Mouse (Mus musculus) bone marrow macrophage, adult 2 months (primary cell): ENCODE data around the gene Ahnak. TPM values are rescaled to one million over a fixed set of nuclear protein-coding genes. Genes with fewer than 3 reads are reported as not detected.
"Not testable (repeated sequence)": the region's sequence is repeated elsewhere in the genome, so short reads cannot be mapped to it uniquely, and the experiment has no call there.

Source experiments
- H3K27ac ChIP-seq: 2 replicates; pipeline ENCODE4 v1.5.1; 2012; ENCODE audit warnings: low read depth, low read length; ENCODE audit not compliant: insufficient read depth
- H3K4me1 ChIP-seq: 2 replicates; pipeline ENCODE4 v1.6.1; 2012; ENCODE audit warnings: low read length; ENCODE audit not compliant: control insufficient read depth, insufficient read depth
- H3K4me3 ChIP-seq: 2 replicates; pipeline ENCODE4 v1.5.1; 2012; ENCODE audit warnings: mild to moderate bottlenecking, low read length, moderate library complexity; ENCODE audit not compliant: insufficient read depth
- CTCF ChIP-seq: IDR thresholded peaks from 2 replicates; pipeline ENCODE4 v1.5.1; 2012; ENCODE audit warnings: low read depth, mild to moderate bottlenecking, low read length, moderate library complexity
- POLR2A ChIP-seq: IDR thresholded peaks from 2 replicates; pipeline ENCODE4 v1.6.1; 2012; ENCODE audit warnings: mild to moderate bottlenecking, low read depth, low read length, borderline replicate concordance
- polyA plus RNA-seq: library from polyadenylated mRNA; stranded (reverse); fragments of >200 nt; gene quantifications from 2 replicates; pipeline ENCODE4 v1.2.4, GENCODE M21; 2012; ENCODE audit not compliant: missing spikeins, insufficient read depth, insufficient read length

Ahnak gene
- polyA plus RNA-seq, 1 experiment, result 513 TPM

DNA sequence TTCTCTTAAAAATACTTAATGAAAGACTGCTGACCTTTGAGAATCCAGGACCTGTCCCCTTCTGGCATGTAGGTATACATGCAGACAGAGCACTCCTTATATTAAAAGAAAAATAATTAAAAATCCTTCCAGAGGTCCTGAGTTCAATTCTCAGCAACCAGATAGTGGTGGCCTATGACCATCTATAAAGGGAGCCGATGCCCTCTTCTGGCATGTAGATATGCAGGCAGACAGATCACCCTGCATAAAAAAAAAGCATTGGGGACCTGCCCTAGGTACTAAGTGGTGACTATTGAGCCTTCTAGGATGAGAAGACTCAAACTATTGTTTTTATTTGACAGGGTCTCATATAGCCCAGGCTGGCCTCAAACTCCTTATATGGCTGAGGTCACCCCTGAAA, 119.5 kb downstream of the Ahnak start:
- no peak overlapping the region for H3K27ac ChIP-seq
- TF ChIP-seq POLR2A, result no peak
- no peak for TF ChIP-seq CTCF

DNA sequence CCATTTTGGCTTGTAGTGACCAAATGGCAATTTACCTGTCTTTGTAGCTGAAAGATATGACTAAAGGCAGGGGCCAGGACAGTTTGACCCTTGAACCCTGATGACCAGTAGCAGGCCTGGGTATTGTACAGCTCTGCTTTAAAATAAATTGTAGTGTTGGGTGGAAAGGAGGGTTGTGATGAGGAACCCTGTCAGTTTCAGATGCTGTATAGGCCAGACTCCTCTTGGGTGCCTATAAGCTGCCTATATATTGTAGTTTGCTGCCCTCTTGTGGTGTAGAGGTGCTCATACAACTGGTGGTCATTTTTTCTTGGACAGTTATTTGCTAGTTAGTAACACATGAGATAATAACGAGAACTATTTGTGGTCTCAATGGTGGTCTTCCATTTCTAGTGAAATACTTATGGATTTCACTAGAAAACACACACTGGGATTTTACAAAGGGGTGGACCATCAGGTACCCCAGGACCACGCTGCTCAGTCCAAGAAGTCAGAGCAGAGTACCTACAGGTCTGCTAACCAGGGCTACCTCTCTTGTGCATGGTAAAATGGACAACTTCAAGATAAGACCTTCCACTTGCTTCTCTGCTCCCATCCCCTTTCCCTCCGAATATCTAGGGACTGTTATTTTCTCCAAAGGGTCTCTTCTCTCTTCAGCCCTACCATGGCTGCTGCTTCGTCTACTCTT, 121.2 kb downstream of the Ahnak start:
- TF ChIP-seq CTCF (no peak), POLR2A (no peak)
- Histone ChIP-seq H3K4me3 (no peak overlapping the region), H3K27ac (no peak overlapping the region), H3K4me1 (peaks cover 5% of the 10 kb centered on the region)

More for the DNA sequence above, 119.5 kb downstream of the Ahnak start:
- Histone ChIP-seq H3K4me3 (no peak overlapping the region), H3K4me1 (peaks cover 5% of the 10 kb centered on the region)

DNA sequence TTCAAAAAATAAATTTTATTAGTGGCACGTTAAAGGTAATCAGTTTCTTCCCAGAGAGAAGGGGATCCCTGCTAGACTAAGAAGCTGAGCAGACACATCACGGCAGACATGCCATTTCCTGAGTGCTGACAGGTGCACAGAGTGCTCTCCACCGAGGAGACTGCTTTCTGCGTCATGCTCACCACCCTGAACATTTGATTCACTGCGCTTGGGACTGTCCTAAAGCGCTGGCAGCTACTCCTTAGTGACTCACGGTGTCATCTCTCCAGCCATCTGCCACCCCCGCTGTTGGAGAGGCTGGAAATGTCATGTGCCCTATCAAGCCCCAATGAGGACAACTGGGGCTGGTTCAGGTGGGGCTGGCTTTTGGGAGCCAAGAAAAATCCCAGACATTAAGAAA, 123.0 kb downstream of the Ahnak start:
- no peak for TF ChIP-seq CTCF
- no peak for TF ChIP-seq POLR2A
- H3K4me1 ChIP-seq, result peaks cover 5% of the 10 kb centered on the region
- H3K27ac ChIP-seq, result no peak overlapping the region
- H3K4me3 ChIP-seq, result no peak overlapping the region

DNA sequence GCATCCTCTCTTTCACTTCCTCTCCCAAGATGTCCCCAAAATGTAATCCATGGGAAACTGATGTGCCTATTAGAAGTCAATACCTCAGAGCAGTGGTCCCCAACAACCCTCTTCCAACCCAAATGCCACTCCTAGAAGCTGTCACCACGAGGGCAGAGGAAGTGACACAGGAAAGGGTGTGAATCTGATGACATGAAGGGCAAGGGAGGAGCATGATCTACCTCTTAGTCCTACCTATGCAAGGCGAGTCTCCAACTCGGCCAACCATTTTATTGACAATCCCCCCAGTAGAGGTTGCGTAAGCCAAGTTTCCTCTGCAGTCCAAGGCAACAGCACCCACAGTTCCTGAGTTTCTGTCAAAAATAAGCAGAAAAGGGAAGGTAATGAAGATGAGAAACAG, 127.2 kb downstream of the Ahnak start:
- Histone ChIP-seq H3K27ac (no peak overlapping the region), H3K4me1 (no peaks in the 10 kb centered on the region), H3K4me3 (no peak overlapping the region)
- TF ChIP-seq CTCF (no peak), POLR2A (no peak)

DNA sequence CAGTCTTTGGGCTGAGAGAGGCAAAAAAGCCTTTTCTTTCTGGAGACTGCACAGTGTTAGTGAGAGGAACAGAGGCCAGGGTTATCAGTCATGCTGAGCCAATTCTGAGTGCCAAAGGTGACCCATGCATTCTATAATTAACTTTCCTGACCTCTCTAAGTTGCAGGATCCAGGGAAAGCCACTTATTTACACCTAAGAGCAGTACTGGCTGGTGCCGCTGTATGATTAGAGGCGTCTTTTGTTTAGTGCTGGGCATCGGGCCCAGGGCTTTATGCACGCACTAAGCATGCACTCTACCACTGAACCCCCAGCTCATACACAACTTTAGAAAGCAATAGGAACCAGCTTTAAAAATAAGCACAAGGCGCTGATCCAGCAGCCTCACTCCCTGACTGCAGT, 128.2 kb downstream of the Ahnak start:
- Histone ChIP-seq H3K4me3 (no peak overlapping the region), H3K27ac (no peak overlapping the region), H3K4me1 (peaks cover 6% of the 10 kb centered on the region)
- TF ChIP-seq CTCF (no peak), POLR2A (no peak)

DNA sequence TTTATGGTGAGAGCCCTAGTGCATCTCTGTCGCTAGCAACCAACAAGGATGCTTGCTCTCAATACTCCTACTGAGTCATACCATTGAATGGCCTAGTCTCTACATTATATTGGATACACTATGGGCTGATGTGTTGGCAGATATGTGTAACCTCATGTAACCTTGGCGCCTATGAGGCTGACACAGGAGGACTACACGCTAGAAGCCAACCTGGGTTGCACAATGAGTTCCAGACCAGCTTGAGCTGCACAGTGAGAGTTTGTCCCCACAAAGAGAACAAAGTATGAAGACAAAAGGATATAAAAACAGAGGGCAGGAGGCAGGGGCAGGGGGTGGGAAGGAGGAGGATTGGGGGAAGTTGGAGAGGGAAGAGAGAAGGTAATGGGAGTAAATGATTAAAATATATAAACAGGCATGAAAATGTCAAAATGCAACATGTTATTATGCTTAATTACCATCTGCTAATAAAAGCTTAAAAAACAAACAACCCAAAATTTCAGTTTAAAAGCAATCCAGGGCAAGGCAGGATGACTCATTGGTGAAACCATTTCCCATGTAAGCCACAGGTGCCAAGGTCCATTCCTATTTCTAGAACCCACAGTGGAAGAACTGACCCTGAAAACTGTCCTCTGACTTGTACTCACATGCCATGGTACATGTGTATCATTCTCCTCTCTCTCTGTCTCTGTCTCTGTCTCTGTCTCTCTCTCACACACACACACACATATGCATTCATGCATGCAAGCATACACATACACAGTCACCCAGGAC, 130.8 kb downstream of the Ahnak start:
- TF ChIP-seq CTCF (no peak), POLR2A (no peak)
- no peak overlapping the region for H3K27ac ChIP-seq
- H3K4me3 ChIP-seq, result no peak overlapping the region
- peaks cover 7% of the 10 kb centered on the region for H3K4me1 ChIP-seq

DNA sequence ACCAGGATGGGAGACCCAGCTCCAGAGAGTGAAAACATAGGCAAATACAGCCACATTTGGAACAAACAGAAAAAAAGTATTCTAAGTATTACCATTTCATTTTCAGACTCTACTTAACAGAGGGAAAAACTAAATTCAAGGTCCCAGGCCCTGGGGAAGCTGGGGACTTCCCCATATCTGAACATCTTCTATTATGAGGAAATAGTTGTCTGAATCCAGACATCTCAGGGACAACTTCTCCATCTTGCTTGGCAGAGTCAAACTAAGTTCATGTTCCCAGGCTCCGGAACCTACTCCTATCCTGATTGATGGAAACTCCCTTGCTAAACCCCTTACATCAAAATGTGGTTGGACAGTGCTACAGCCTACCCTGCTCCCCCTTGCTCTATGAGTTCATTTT, 133.3 kb downstream of the Ahnak start:
- H3K4me3 ChIP-seq, result no peak overlapping the region
- TF ChIP-seq POLR2A (no peak), CTCF (no peak)
- H3K27ac ChIP-seq, result no peak overlapping the region
- peaks cover 7% of the 10 kb centered on the region for H3K4me1 ChIP-seq

DNA sequence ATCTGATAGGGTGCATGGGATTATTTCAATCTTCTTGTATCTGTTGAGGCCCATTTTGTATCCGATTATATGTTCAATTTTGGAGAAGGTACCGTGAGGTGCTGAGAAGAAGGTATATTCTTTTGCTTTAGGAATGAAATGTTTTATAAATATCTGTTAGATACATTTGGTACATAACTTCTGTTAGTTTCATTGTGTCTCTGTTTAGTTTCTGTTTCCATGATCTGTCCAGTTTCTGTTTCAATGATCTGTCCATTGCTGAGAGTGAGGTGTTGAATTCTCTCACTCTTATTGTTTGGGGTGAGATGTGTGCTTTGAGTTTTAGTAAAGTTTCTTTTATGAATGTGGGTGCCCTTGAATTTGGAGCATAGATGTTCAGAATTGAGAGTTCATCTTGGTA, 134.9 kb downstream of the Ahnak start:
- not testable (repeated sequence) for H3K4me1 ChIP-seq, H3K4me3 ChIP-seq, H3K27ac ChIP-seq

Other genes with a start within 250 kb of the Ahnak start
- not detected in 2 replicates for gene 1700092M07Rik, start 248.6 kb upstream of the Ahnak start, polyA plus RNA-seq
- 84.2 and 100 TPM in 2 replicates for gene Stx5a, start 247.9 kb upstream of the Ahnak start, polyA plus RNA-seq
- gene Nxf1, start 232.2 kb upstream of the Ahnak start, polyA plus RNA-seq, result 142 and 162 TPM in 2 replicates
- 28.3 and 34.4 TPM in 2 replicates for gene Tmem223, start 218.3 kb upstream of the Ahnak start, polyA plus RNA-seq
- gene Tmem179b, start 214.8 kb upstream of the Ahnak start, polyA plus RNA-seq, result 147 and 148 TPM in 2 replicates
- gene Taf6l, start 202.9 kb upstream of the Ahnak start, polyA plus RNA-seq, result 14.8 and 18.1 TPM in 2 replicates
- 62.4 and 62.5 TPM in 2 replicates for gene Polr2g, start 190.7 kb upstream of the Ahnak start, polyA plus RNA-seq
- 2.0 and 2.4 TPM in 2 replicates for gene Zbtb3, start 186.7 kb upstream of the Ahnak start, polyA plus RNA-seq
- gene Ttc9c, start 170.0 kb upstream of the Ahnak start, polyA plus RNA-seq, result 37.6 and 38.7 TPM in 2 replicates
- 94.2 and 102 TPM in 2 replicates for gene Hnrnpul2, start 169.3 kb upstream of the Ahnak start, polyA plus RNA-seq
- 45.4 and 59.2 TPM in 2 replicates for gene AC129217.1, start 159.5 kb upstream of the Ahnak start, polyA plus RNA-seq
- 77.4 and 81.8 TPM in 2 replicates for gene Bscl2, start 151.8 kb upstream of the Ahnak start, polyA plus RNA-seq
- not detected in 2 replicates for gene Gng3, start 150.1 kb upstream of the Ahnak start, polyA plus RNA-seq
- gene Lrrn4cl, start 138.5 kb upstream of the Ahnak start, polyA plus RNA-seq, result not detected in 2 replicates
- 193 and 215 TPM in 2 replicates for gene Ubxn1, start 117.8 kb upstream of the Ahnak start, polyA plus RNA-seq
- gene Uqcc3, start 108.4 kb upstream of the Ahnak start, polyA plus RNA-seq, result 37.2 and 40.9 TPM in 2 replicates
- gene Lbhd1, start 105.6 kb upstream of the Ahnak start, polyA plus RNA-seq, result 12.6 and 13.7 TPM in 2 replicates
- not detected in 2 replicates for gene Gm49403, start 105.4 kb upstream of the Ahnak start, polyA plus RNA-seq
- gene 1810009A15Rik, start 100.4 kb upstream of the Ahnak start, polyA plus RNA-seq, result 40.1 and 43.1 TPM in 2 replicates
- gene Gm49416, start 100.4 kb upstream of the Ahnak start, polyA plus RNA-seq, result 4.9 TPM in 1 of 2 replicates, not detected in the other
- gene Ints5, start 96.3 kb upstream of the Ahnak start, polyA plus RNA-seq, result 11.5 and 11.8 TPM in 2 replicates
- 82.5 and 91.3 TPM in 2 replicates for gene Ganab, start 91.2 kb upstream of the Ahnak start, polyA plus RNA-seq
- 35.5 and 40.8 TPM in 2 replicates for gene B3gat3, start 68.9 kb upstream of the Ahnak start, polyA plus RNA-seq
- gene Rom1, start 59.9 kb upstream of the Ahnak start, polyA plus RNA-seq, result 2.5 and 3.6 TPM in 2 replicates
- 33.1 and 33.7 TPM in 2 replicates for gene Eml3, start 59.7 kb upstream of the Ahnak start, polyA plus RNA-seq
- gene Mta2, start 47.4 kb upstream of the Ahnak start, polyA plus RNA-seq, result 78.6 and 81.2 TPM in 2 replicates
- gene Tut1, start 35.4 kb upstream of the Ahnak start, polyA plus RNA-seq, result 12.5 and 14.6 TPM in 2 replicates
- gene Eef1g, start 22.2 kb upstream of the Ahnak start, polyA plus RNA-seq, result 220 and 226 TPM in 2 replicates
- not detected in 2 replicates for gene Scgb1a1, start 98.7 kb downstream of the Ahnak start, polyA plus RNA-seq
- gene Asrgl1, start 146.4 kb downstream of the Ahnak start, polyA plus RNA-seq, result 4.0 and 6.0 TPM in 2 replicates